Mouse (Mus musculus): ENCODE results near the gene Ugdh.

GRCm38 (mm10) chr5:65459454-65459853 lies 23.7 kb upstream of the Ugdh start:
- no peak for TF ChIP-seq CHD2 (IDR thresholded peaks at IDR 0.05; ENCODE audit: low read length)
- TF ChIP-seq EP300 (IDR thresholded peaks at IDR 0.05; ENCODE audit: low read depth in 1 of 2, low read length in 2 of 2), result no peak
- TF ChIP-seq BHLHE40 (IDR thresholded peaks at IDR 0.05; ENCODE audit: borderline replicate concordance, low read depth, low read length), result no peak
- no peak for TF ChIP-seq CTCF (IDR thresholded peaks at IDR 0.05 in 2 of 3, conservative IDR thresholded peaks at IDR 0.05 in 1 of 3; ENCODE audit: control insufficient read depth in 1 of 3, insufficient read depth in 1 of 3, low read depth in 2 of 3, low read length in 3 of 3, poor library complexity in 1 of 3, severe bottlenecking in 1 of 3)
- no peak for TF ChIP-seq USF1 (IDR thresholded peaks at IDR 0.05; ENCODE audit: low read depth, low read length)
- TF ChIP-seq GABPA (IDR thresholded peaks at IDR 0.05; ENCODE audit: low read depth, low read length), result no peak
- no peak for TF ChIP-seq POLR2A (IDR thresholded peaks at IDR 0.05; ENCODE audit: control insufficient read depth in 1 of 2, insufficient read depth in 1 of 2, low read depth in 1 of 2, low read length in 2 of 2, poor library complexity in 1 of 2)
- TF ChIP-seq ZC3H11A (IDR thresholded peaks at IDR 0.05; ENCODE audit: low read depth, low read length), result no peak
- no peak for TF ChIP-seq MAFK (IDR thresholded peaks at IDR 0.05; ENCODE audit: borderline replicate concordance, low read depth, low read length)
- no peak for TF ChIP-seq MAX (IDR thresholded peaks at IDR 0.05; ENCODE audit: low read length)
- TF ChIP-seq GATA1 (IDR thresholded peaks at IDR 0.05; ENCODE audit: low read depth, low read length), result no peak
